Mouse (Mus musculus): ENCODE measurements around the gene Cd82. TPM values are rescaled to one million over a fixed set of nuclear protein-coding genes. Genes with fewer than 3 reads are reported as not detected.
A peak's percentile ranks its signal among the peaks of the same experiment; 100 is the strongest.

Cd82 gene
- polyA plus RNA-seq, 1 experiment from 2014 or later: 23.9 TPM

DNA sequence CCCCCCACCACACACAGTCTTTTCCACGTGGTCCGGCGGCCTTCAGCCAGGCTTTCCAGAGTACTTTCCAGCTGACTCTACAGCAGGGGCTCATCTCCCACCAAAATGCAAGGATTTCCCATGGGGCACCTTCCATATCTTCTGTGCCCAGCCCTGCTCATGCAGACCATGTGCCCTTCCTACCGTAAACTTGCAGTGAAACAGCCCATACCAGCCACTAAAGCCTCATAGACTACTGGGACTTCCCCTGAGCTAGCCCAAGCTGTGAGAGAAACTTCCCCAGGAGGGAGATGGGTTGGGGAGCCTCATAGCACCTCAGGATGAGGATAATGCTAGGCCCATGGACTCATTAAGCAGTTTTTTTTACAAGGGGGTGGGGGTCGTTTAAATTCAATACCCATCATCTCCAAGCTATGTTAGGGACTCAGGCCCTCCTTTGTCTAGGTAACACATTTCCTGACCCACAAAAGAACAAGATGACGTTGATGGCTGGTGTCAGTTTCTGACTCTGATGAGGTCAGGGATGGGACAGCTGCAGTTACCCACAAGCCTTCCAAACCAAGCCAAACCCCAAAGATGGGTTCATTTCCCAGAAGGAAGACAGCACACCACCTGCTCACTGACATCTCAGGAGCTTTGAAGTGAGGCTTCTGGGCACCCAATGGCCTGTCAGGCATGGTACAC, 2.0 kb downstream of the Cd82 start:
- Histone ChIP-seq H3K27ac (replicated peaks) (no peak overlapping the region), H3K4me1 (replicated peaks) (peaks cover 17% of the 10 kb centered on the region), H3K36me3 (no peaks in the 10 kb centered on the region), H3K27me3 (peaks cover 34% of the 10 kb centered on the region), H3K9me3 (no peaks in the 10 kb centered on the region), H3K4me2 (peak overlapping the region; percentile 62), H3K9ac (no peak overlapping the region), H3K4me3 (no peak overlapping the region)
- 69% methylated on average over 6 of the region's 6 CpGs for WGBS
- ATAC-seq (ENCODE audit: low read depth): no peak

DNA sequence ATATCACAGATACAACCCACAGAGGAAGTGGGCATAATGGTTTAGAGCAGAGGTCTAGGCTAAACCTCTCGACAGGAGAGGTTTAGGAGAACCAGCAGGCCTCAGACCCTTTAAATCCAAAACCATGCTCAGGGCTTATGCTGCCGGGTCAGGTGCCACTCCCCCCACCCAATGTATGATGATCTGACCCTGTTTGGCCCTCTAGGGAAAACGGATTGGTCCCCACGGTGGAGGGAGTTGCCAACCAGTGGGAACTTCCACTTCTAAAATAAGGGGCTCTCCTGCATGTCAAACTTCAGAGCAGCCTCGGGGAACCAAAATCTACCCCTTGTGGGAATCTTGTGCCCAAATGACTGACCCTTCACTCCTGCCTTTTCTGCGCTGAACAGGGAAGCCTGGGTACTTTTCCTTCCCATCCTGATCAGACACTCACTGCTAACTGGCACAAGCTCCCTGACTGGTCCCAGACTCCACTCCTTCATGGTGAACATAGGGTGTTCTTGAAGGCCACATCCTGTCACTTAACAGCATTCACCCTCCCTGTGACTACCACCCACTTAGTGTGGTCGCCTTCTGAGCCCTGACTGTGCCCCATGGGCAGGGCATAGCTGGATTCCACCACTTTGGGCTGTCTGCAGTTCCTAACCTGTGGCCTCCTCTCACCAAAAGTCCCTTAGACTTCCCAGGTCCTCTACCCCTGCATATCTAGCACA, 3.6 kb downstream of the Cd82 start:
- peaks cover 25% of the 10 kb centered on the region for H3K4me1 ChIP-seq (replicated peaks)
- no peak overlapping the region for H3K4me2 ChIP-seq
- ATAC-seq (ENCODE audit: low read depth): no peak
- no peak overlapping the region for H3K9ac ChIP-seq
- H3K4me3 ChIP-seq: no peak overlapping the region
- H3K9me3 ChIP-seq: no peaks in the 10 kb centered on the region
- no peaks in the 10 kb centered on the region for H3K36me3 ChIP-seq
- H3K27ac ChIP-seq (replicated peaks): no peak overlapping the region
- 73% methylated on average over 7 of the region's 7 CpGs for WGBS
- peaks cover 34% of the 10 kb centered on the region for H3K27me3 ChIP-seq

DNA sequence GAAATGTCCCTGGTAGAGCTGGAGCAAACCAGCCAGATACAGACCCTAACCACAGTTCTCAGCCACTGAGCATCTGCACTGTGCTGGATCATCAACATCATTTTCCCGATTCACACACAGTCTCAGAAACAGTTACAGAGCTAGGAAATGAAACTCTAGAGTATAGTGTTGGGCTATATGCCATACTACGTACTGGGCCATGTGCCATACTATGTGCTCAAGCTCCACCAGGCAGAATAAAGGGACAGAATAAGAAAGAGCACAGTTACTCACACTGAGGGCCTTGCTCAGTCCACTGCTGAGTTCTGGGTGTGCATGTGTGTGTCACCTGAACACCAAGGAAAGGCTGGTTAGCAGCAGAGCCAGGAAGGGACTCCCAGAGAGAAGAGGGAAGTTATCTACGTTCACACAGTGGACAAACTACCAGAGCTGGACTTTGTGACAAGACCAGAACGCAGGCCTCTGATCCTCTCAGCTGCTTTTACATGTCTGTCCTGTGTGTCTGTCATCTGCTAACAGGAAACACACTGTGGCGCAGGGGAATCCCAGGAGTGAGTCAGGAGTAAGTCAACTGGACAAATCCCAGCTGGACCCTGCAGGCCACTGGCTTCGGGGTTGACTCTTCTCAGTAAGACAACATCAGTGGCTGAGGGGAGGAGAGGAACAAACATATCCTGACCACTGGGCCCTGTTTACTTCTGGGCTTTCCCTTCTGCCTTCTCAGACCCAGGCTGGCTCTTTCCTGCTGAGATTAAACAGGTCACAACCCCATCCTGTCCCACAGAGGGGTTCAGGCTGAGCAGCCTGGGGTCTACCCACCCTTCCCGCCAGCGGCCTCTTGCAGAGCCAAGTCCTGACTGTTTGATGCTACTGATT, 4.4 kb downstream of the Cd82 start:
- no peaks in the 10 kb centered on the region for H3K36me3 ChIP-seq
- no peaks in the 10 kb centered on the region for H3K9me3 ChIP-seq
- no peak overlapping the region for H3K9ac ChIP-seq
- no peak for ATAC-seq (ENCODE audit: low read depth)
- peaks cover 34% of the 10 kb centered on the region for H3K27me3 ChIP-seq
- no peak overlapping the region for H3K4me3 ChIP-seq
- peaks cover 25% of the 10 kb centered on the region for H3K4me1 ChIP-seq (replicated peaks)
- H3K27ac ChIP-seq (replicated peaks): no peak overlapping the region
- H3K4me2 ChIP-seq: no peak overlapping the region
- 73% methylated on average over 8 of the region's 8 CpGs for whole genome bisulfite sequencing

DNA sequence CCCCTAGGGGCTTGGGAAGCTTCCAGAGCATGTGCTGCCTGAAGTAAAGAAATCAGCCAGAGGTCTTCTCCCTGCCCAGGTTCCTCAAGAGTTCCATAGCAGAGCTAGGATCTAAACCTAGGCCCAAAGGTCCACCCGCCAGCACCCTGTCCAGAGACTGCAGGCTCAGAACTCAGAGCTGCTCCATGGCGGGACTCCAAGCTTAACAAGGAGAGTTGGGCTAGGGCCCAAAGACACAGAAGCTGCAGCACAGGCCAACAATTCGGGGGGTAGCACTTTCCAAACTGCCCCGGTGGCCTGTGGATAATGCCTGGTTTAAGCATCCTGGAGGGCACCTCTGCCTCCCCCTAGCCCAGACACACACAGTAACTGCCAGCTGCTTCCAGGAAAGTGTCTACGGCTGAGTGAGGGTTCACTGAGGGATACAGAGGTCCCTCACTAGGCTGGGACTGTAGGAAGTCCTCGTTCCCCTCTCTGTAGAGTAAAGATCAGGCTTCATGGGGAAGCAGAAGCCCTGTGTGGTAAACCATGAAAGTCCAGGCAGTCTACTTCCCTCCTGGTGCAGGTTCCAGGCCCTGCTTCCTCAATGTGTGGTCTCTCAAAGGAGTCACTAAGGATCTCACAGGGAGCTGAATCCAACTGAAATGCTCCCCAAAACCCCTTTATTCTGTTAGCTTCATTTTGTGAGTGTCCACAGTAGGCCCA, 5.4 kb downstream of the Cd82 start:
- Histone ChIP-seq H3K4me1 (replicated peaks) (peaks cover 24% of the 10 kb centered on the region), H3K4me2 (no peak overlapping the region), H3K4me3 (no peak overlapping the region), H3K9ac (no peak overlapping the region), H3K27me3 (peaks cover 25% of the 10 kb centered on the region), H3K9me3 (no peaks in the 10 kb centered on the region), H3K36me3 (no peaks in the 10 kb centered on the region), H3K27ac (replicated peaks) (no peak overlapping the region)
- 81% methylated on average over 6 of the region's 6 CpGs for WGBS
- ATAC-seq (ENCODE audit: low read depth): no peak

DNA sequence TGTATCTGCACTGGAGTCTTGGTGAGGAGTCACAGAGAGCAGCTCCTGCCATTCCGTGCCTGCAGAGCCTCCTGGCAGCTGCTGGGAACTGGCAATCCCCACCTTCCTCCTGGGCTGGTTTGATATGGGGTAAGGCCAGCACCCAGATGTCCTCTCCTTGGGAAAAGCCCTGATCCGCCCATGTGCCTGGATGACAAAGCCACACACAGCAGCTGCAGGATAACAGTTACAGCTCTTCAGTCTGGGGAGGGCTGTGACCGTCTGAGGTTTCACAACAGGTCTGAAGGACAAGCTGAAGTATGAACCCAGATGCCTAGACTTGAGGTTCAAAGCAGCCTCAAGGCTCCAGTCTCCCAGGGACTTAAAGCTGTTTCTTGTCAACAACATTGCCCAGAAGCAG, 6.8 kb downstream of the Cd82 start:
- Histone ChIP-seq H3K4me3 (no peak overlapping the region), H3K4me2 (no peak overlapping the region), H3K4me1 (replicated peaks) (peaks cover 27% of the 10 kb centered on the region), H3K27ac (replicated peaks) (no peak overlapping the region), H3K9me3 (no peaks in the 10 kb centered on the region), H3K36me3 (no peaks in the 10 kb centered on the region), H3K27me3 (peaks cover 12% of the 10 kb centered on the region), H3K9ac (no peak overlapping the region)
- WGBS: 63% methylated on average over 3 of the region's 3 CpGs
- no peak for ATAC-seq (ENCODE audit: low read depth)

DNA sequence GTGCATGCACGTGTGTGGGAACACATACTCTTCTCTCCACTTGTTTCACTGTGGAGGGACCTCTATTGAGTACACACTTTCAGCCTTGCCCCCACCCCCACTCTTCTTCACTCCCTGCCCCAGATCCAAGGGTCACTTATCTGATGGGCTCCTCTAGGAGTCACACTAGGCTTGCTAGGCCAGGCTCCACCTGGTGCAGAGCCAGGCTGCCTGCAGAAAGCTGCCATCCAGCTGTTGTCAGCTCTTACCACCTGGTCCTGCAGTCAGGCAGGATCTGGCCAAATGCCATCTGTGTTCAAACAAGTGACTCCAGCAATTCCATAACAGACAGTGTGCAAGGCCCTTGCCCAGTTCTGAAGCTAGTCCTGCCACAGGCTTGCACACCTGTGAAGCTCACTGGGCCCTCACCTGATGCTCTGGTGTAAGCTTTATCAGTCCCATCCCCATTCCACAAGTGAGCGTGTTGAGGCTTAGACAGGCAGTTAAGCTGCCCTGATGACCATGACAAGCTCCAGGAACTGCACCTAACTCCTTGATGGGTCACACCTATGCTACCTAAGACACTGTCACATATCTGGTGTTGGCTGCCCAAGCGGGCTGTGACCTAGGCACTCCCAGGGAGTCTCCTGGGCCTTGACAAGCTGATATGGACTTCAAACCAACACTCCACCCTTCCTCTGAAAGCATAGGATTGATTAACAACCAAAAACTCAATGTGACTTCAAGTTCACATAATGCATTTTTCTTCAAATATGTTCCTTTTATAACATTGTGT, 7.9 kb downstream of the Cd82 start:
- Histone ChIP-seq H3K9ac (no peak overlapping the region), H3K4me2 (no peak overlapping the region), H3K4me3 (no peak overlapping the region), H3K4me1 (replicated peaks) (peaks cover 27% of the 10 kb centered on the region), H3K36me3 (no peaks in the 10 kb centered on the region), H3K27ac (replicated peaks) (no peak overlapping the region), H3K27me3 (peaks cover 4% of the 10 kb centered on the region; the same call in 1 of the 2 replicates), H3K9me3 (no peaks in the 10 kb centered on the region)
- 81% methylated on average over 3 of the region's 3 CpGs for WGBS
- ATAC-seq (ENCODE audit: low read depth): no peak

DNA sequence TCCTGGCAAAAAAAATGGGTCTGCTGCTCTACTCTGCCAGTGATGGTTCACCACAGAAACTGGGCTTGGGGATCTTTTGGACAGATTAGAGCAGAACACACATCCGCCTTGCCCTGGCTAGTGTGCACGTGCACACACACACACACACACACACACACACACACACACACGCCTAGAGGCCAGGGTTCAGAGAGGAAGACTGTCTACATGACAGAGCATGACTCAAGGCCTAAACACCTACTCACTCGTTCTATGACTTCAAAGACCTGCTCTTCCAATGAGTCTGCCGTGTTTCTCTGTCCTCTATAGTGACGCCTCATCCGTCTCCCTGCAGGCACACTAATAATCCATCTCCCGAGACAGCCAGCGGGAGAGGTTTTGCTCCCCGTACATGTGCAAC, 8.6 kb downstream of the Cd82 start:
- no peaks in the 10 kb centered on the region for H3K36me3 ChIP-seq
- H3K9me3 ChIP-seq: no peaks in the 10 kb centered on the region
- H3K27ac ChIP-seq (replicated peaks): no peak overlapping the region
- H3K4me1 ChIP-seq (replicated peaks): peaks cover 27% of the 10 kb centered on the region
- WGBS: 60% methylated on average over 10 of the region's 10 CpGs
- ATAC-seq (ENCODE audit: low read depth): no peak
- H3K27me3 ChIP-seq: peaks cover under 1% of the 10 kb centered on the region; the same call in 1 of the 2 replicates
- H3K9ac ChIP-seq: no peak overlapping the region
- H3K4me3 ChIP-seq: no peak overlapping the region
- no peak overlapping the region for H3K4me2 ChIP-seq

DNA sequence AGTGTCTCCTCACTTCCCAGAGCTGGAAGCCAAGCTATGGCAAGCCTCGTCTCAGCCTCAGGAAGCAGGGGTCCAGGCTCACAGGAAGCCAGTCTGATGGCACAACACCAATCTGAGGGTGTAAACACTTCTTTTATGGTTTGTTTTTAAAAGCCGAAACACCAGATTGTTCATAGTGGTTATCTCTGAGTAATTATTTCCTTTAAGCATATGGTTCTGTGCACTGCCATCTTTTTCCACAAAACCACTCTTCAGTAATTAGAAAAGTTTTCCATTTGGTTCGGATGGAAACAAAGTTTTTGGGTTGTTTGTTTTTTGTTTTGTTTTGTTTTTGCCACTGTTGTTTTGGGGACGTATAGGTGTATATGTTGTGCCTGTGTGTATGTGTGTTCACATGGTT, 9.9 kb downstream of the Cd82 start:
- H3K4me2 ChIP-seq: no peak overlapping the region
- ATAC-seq (ENCODE audit: low read depth): no peak
- no peak overlapping the region for H3K27ac ChIP-seq (replicated peaks)
- WGBS: 86% methylated on average over 4 of the region's 4 CpGs
- no peaks in the 10 kb centered on the region for H3K9me3 ChIP-seq
- peaks cover 27% of the 10 kb centered on the region for H3K4me1 ChIP-seq (replicated peaks)
- no peaks in the 10 kb centered on the region for H3K27me3 ChIP-seq
- H3K36me3 ChIP-seq: no peaks in the 10 kb centered on the region
- H3K4me3 ChIP-seq: no peak overlapping the region
- no peak overlapping the region for H3K9ac ChIP-seq

DNA sequence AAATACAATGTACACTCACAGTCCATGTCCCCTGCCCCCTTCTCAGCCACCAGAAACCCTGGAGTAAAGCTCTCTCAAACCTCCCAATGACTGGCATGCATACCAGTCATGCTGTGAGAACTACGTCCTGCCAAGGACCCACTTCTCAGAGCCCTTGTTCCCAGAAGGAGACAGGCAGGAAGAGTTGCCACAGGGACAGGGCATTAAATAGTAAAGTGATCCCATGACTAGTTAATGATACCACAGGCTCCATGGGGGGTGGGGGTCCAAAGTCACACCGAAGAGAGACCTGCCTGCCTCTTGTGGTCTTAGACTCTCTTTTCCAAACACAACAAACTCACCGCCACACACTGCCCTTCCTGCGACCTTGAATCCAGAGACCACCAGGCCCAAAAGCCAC, 10.4 kb downstream of the Cd82 start:
- Histone ChIP-seq H3K36me3 (no peaks in the 10 kb centered on the region), H3K9ac (no peak overlapping the region), H3K27ac (replicated peaks) (no peak overlapping the region), H3K27me3 (no peaks in the 10 kb centered on the region), H3K4me1 (replicated peaks) (peaks cover 32% of the 10 kb centered on the region), H3K4me2 (no peak overlapping the region), H3K4me3 (no peak overlapping the region), H3K9me3 (no peaks in the 10 kb centered on the region)
- 64% methylated on average over 4 of the region's 4 CpGs for WGBS
- no peak for ATAC-seq (ENCODE audit: low read depth)

DNA sequence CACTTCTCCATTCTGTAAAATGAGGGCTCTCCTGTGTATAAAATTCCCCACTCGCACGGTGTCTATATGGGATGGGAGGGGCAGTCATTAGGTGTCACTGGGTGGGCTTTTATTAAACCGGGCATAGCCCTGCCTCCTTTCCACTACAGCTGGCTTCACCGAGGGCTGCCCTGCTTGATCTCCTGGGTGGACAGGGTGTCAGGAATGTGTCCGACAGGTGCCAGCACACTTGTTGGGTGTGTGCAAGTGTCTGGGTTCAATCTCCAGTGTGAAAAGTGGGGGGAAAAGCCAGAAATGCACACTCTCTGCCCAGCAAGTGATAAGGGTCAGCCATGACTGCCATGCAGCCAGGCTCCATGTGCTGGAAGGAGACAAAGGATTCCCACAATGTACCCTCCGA, 10.9 kb downstream of the Cd82 start:
- ATAC-seq (ENCODE audit: low read depth): no peak
- WGBS: 41% methylated on average over 6 of the region's 6 CpGs
- H3K36me3 ChIP-seq: no peaks in the 10 kb centered on the region

DNA sequence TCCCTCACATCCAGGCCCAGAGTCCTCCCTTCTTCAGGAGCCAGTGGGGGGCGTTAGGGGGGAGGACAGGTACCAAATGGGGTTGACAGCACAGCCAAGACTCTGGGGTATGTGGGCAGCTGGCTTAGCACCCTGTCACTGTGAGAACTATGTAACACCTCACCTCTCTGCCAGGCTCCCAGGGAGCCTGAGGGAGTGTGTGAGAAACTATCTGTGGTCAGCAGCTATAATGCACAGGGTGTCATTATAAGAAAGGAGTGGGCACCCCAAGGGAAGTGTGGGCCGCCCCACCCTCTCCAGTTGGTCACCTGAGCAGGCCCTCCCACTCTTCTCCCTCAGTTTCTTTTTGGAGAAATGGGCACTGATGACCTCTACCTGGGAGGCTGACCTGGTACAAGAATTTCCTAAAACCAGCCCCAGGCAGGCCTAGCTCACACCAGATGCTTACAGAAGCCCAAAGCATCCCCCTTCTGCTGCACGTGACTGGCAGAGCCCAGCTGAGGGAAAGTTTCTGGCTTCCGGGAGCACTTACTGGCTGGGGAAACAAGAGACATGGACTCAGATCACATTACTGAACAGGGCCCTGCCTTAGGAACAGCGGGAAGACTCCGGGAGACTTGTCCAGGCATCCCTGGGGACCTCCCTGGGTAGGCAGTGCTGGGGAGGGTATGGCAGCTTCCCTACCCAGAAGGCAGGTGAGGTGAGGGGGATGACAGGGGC, 11.6 kb downstream of the Cd82 start:
- no peak overlapping the region for H3K4me3 ChIP-seq
- peaks cover 33% of the 10 kb centered on the region for H3K4me1 ChIP-seq (replicated peaks)
- ATAC-seq (ENCODE audit: low read depth): no peak
- 52% methylated on average over 6 of the region's 6 CpGs for WGBS
- no peaks in the 10 kb centered on the region for H3K27me3 ChIP-seq
- no peak overlapping the region for H3K9ac ChIP-seq
- H3K4me2 ChIP-seq: no peak overlapping the region
- no peaks in the 10 kb centered on the region for H3K36me3 ChIP-seq
- no peaks in the 10 kb centered on the region for H3K9me3 ChIP-seq
- H3K27ac ChIP-seq (replicated peaks): no peak overlapping the region

More for the DNA sequence above, 10.9 kb downstream of the Cd82 start:
- H3K27me3 ChIP-seq: no peaks in the 10 kb centered on the region
- H3K9me3 ChIP-seq: no peaks in the 10 kb centered on the region
- H3K4me1 ChIP-seq (replicated peaks): peaks cover 35% of the 10 kb centered on the region
- H3K4me2 ChIP-seq: no peak overlapping the region
- no peak overlapping the region for H3K4me3 ChIP-seq
- H3K27ac ChIP-seq (replicated peaks): no peak overlapping the region
- H3K9ac ChIP-seq: no peak overlapping the region

Measured in neural tube, embryonic 13.5 days (tissue).